Mouse (Mus musculus) thymus, postnatal 14 days (tissue): Measurements from ENCODE around the gene Asb17.

Experiments
- DNase-seq: peaks from one replicate; pipeline ENCODE4 v3.0.0; 2021

Asb17 gene

DNA sequence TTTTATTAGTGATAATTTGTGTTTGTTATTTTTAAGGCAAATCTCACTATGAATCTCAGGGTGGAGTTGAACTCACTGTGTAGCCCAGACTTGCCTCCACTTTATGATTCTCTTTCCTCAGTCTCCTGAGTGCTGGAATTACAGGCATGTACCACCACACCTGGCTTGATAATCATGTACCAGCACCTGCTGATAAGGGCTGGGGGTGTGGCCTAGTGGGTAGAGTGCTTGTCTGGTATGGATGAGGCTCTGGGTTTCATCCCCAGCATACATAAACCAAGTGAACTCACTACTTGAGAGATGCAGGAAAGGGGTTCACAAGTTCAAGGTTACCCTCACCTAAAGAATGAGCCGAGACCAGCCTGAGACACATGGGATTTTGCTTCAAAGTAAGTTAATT lies 57.9 kb downstream of the Asb17 start:
- DNase-seq = no peak

DNA sequence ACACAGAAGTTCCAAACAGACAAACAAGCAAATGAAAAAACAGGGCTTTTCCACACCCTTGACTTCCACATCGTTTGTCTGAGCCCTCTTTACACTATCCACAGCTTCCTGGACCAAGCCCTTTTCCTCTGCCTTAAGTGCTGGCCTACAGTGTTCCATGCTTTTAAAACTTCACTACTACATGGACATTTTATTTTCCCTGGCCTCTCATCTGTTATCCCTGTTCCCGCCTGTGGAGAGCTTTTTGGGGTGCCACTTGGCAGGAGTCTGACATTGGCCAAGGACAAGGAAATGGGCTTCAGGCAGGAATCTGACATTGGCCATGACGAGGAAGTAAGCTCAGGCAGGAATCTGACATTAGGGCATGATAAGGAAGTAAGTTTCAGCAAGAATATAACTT lies 58.6 kb downstream of the Asb17 start:
- no peak for DNase-seq

DNA sequence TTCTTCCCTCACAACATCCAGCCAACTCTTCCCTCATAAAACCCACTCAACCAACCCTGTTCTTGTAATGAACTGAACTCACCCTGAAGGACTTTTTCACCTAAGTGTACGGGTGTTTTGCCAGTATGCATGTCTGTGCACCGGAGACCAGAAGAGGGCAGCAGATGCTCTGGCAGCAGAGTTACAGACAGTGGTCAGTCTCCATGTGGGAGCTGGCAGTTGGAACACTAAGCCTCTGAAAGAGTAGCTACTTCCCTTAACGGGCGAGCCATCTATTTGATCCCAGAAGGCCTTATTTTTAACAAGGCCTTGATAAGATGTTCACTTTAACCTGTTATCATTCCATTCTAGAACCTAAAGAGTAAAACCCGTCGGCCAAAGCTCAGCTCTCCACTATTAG lies 60.6 kb downstream of the Asb17 start:
- DNase-seq = peak; percentile 47
